ENCODE assay signal across 46 mouse cellular contexts in genomic region chr1:93013367-93013766, GRCm38 (mm10). TPM values are rescaled to one million over a fixed set of nuclear protein-coding genes. Genes with fewer than 3 reads are reported as not detected.
"Had no signal": no experiment of that assay in that cellular context is flagged by ENCODE, and none has a peak within 500 bp of the region (broad histone marks: within the 10 kb centered on the region; RNA-seq: fewer than 3 reads in every experiment).

No protein-coding gene starts in this region.

- H3K27ac ChIP-seq: limb, embryonic 10.5 days; limb, embryonic 12.5 days; limb, embryonic 13.5 days; limb, embryonic 15.5 days; liver, embryonic 12.5 days; liver, embryonic 13.5 days; liver, embryonic 14.5 days; liver, embryonic 15.5 days; lung, embryonic 15.5 days; macrophage; midbrain, embryonic 10.5 days; midbrain, embryonic 12.5 days; midbrain, embryonic 13.5 days; midbrain, embryonic 15.5 days; neural tube, embryonic 12.5 days had no signal

- H3K9ac ChIP-seq: limb, embryonic 12.5 days; limb, embryonic 13.5 days; limb, embryonic 15.5 days; liver, embryonic 12.5 days; liver, embryonic 13.5 days; liver, embryonic 14.5 days; liver, embryonic 15.5 days; liver, postnatal 0 days; lung, embryonic 14.5 days; lung, embryonic 15.5 days; midbrain, embryonic 12.5 days; midbrain, embryonic 13.5 days; midbrain, embryonic 15.5 days; neural tube, embryonic 12.5 days had no signal

- H3K4me1 ChIP-seq: limb, embryonic 10.5 days; limb, embryonic 12.5 days; limb, embryonic 13.5 days; limb, embryonic 15.5 days; liver, embryonic 13.5 days; lung, embryonic 15.5 days; midbrain, embryonic 10.5 days; midbrain, embryonic 12.5 days; midbrain, embryonic 13.5 days; midbrain, embryonic 15.5 days; neural tube, embryonic 12.5 days had no signal

- H3K4me2 ChIP-seq: limb, embryonic 12.5 days; limb, embryonic 13.5 days; limb, embryonic 15.5 days; liver, embryonic 11.5 days; liver, embryonic 12.5 days; liver, embryonic 13.5 days; liver, embryonic 15.5 days; lung, embryonic 14.5 days; lung, embryonic 15.5 days; midbrain, embryonic 11.5 days; midbrain, embryonic 12.5 days; midbrain, embryonic 13.5 days; midbrain, embryonic 15.5 days; neural tube, embryonic 12.5 days had no signal

- H3K36me3 ChIP-seq: limb, embryonic 10.5 days; limb, embryonic 12.5 days; limb, embryonic 13.5 days; limb, embryonic 15.5 days; liver, embryonic 12.5 days; liver, embryonic 13.5 days; liver, embryonic 15.5 days; lung, embryonic 15.5 days had no signal

- DNase-seq: left cerebral cortex, postnatal 4 days; liver; liver, embryonic 13.5 days; liver, postnatal 0 days; lung, adult 18-20 months; lung, adult 2 months; lung, embryonic 14.5 days; lung, postnatal 14 days; lung, postnatal 36 days; lung, postnatal 4 days; midbrain, embryonic 14.5 days had no signal

- H3K4me3 ChIP-seq: limb, embryonic 10.5 days; limb, embryonic 12.5 days; limb, embryonic 13.5 days; limb, embryonic 15.5 days; liver, embryonic 12.5 days; liver, embryonic 13.5 days; liver, embryonic 15.5 days; lung, embryonic 15.5 days; megakaryocyte, embryonic 14.5 days; midbrain, embryonic 10.5 days; midbrain, embryonic 12.5 days; midbrain, embryonic 13.5 days; midbrain, embryonic 15.5 days; myocyte; neural tube, embryonic 12.5 days had no signal

- ATAC-seq: liver, embryonic 12.5 days; liver, postnatal 0 days; lung, postnatal 0 days; midbrain, embryonic 13.5 days; midbrain, embryonic 15.5 days; midbrain, embryonic 16.5 days had no signal

- H3K9me3 ChIP-seq: limb, embryonic 10.5 days; limb, embryonic 12.5 days; limb, embryonic 13.5 days; limb, embryonic 15.5 days; liver, embryonic 12.5 days; liver, embryonic 13.5 days; liver, embryonic 15.5 days; lung, embryonic 15.5 days; megakaryocyte, embryonic 14.5 days; midbrain, embryonic 10.5 days; midbrain, embryonic 12.5 days; midbrain, embryonic 13.5 days; midbrain, embryonic 15.5 days; neural tube, embryonic 12.5 days had no signal

- H3K27me3 ChIP-seq: limb, embryonic 12.5 days; limb, embryonic 13.5 days; limb, embryonic 15.5 days; liver, embryonic 13.5 days; liver, embryonic 15.5 days; lung, embryonic 15.5 days; midbrain, embryonic 12.5 days; midbrain, embryonic 13.5 days; midbrain, embryonic 15.5 days; neural tube, embryonic 12.5 days had no signal

RNA-seq across cellular contexts. Expression of gene Aqp12, which starts 7.2 kb away (rescaled TPM):
- total RNA-seq: left cerebral cortex, adult 8-10 months; left cerebral cortex, postnatal 10 days; left cerebral cortex, postnatal 14 days; left cerebral cortex, postnatal 25 days; left cerebral cortex, postnatal 36 days; left cerebral cortex, postnatal 4 days; megakaryocyte progenitor cell, adult 5-6 weeks; megakaryocyte, adult 5-6 weeks; megakaryocyte-erythroid progenitor cell, adult 5-6 weeks; midbrain, postnatal 0 days; monocyte, adult 5-6 weeks had no signal
- polyA plus RNA-seq: limb, embryonic 10.5 days; limb, embryonic 11.5 days; limb, embryonic 12.5 days; limb, embryonic 13.5 days; limb, embryonic 14.5 days; limb, embryonic 15.5 days; liver, adult 2 months; liver, embryonic 11.5 days; liver, embryonic 12.5 days; liver, embryonic 13.5 days; liver, embryonic 14.5 days; liver, embryonic 15.5 days; liver, postnatal 0 days; lung, adult 2 months; lung, embryonic 14.5 days; lung, embryonic 15.5 days; lung, embryonic 16.5 days; lung, postnatal 0 days; macrophage; midbrain, embryonic 10.5 days; midbrain, embryonic 11.5 days; midbrain, embryonic 12.5 days; midbrain, embryonic 13.5 days; midbrain, embryonic 14.5 days; midbrain, embryonic 15.5 days; midbrain, embryonic 16.5 days; midbrain, postnatal 0 days; myocyte; neural tube, embryonic 11.5 days; neural tube, embryonic 12.5 days had no signal
